Mouse (Mus musculus) neural tube, embryonic 12.5 days (tissue): ENCODE measurements at regions not wholly inside any gene's neighbourhood (a gene's known extent, or its start where the extent isn't known, plus 50 kb on each side); places are given as distances from the start of the nearest gene placed in this dataset.

Source experiments
- ATAC-seq: fragments of 200-750 bp; cut with Nextera tagmentation; 2 replicates; pipeline ENCODE4 v1.8.0; 2017; ENCODE audit warnings: low read depth, mild to moderate bottlenecking, moderate TSS enrichment, moderate library complexity; ENCODE audit not compliant: low FRiP score
- H3K27ac ChIP-seq: fragments of 300-500 bp; sonication (generic); 2 replicates; pipeline ENCODE4 v1.5.1; 2016
- H3K27me3 ChIP-seq: fragments of 300-500 bp; sonication (generic); replicated peaks from 2 replicates; pipeline ENCODE4 v1.6.1; 2016; ENCODE audit warnings: mild to moderate bottlenecking
- H3K36me3 ChIP-seq: fragments of 300-500 bp; sonication (generic); 2 replicates; pipeline ENCODE4 v1.6.1; 2016; ENCODE audit warnings: mild to moderate bottlenecking
- H3K4me1 ChIP-seq: fragments of 300-500 bp; sonication (generic); 2 replicates; pipeline ENCODE4 v1.6.1; 2016
- H3K4me2 ChIP-seq: fragments of 300-500 bp; sonication (generic); replicated peaks from 2 replicates; pipeline ENCODE4 v1.6.1; 2016; ENCODE audit warnings: mild to moderate bottlenecking
- H3K4me3 ChIP-seq: fragments of 300-500 bp; sonication (generic); 2 replicates; pipeline ENCODE4 v1.5.1; 2016
- H3K9ac ChIP-seq: fragments of 300-500 bp; sonication (generic); 2 replicates; pipeline ENCODE4 v1.6.1; 2016; ENCODE audit warnings: mild to moderate bottlenecking
- H3K9me3 ChIP-seq: fragments of 300-500 bp; sonication (generic); 2 replicates; pipeline ENCODE4 v1.6.1; 2016; ENCODE audit warnings: mild to moderate bottlenecking
- WGBS: fragments of 180-500 bp; shearing (Covaris S2); methylation state at CpG from one replicate; pipeline ENCODE4 v1.1.7; 2016; 5-methylcytosine and 5-hydroxymethylcytosine counted together

DNA sequence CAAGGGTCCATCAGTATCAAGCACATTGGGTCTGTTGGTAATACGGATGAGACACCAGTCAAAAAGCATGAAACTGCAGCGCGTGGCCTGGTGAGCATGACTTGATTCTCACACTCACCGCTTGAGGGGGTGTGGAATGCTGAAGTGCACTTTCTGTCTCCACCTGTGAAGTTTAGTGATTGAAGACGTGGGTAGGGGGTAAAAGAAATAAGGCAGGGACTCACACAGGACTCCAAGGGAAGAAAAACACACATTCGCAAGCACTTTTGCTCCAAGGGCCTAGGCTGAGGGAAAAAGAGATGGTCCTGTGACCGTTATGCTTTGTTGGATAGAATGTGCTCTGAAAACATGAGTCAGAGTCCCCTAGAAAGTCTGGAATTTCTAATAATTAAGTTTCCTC lies 366.6 kb upstream of the Arid1b start:
- Histone ChIP-seq H3K27ac (no peak overlapping the region), H3K36me3 (no peaks in the 10 kb centered on the region), H3K4me3 (no peak overlapping the region), H3K4me2 (no peak overlapping the region), H3K27me3 (no peaks in the 10 kb centered on the region), H3K9ac (no peak overlapping the region), H3K4me1 (no peaks in the 10 kb centered on the region), H3K9me3 (no peaks in the 10 kb centered on the region)
- 82% methylated on average over 7 of the region's 7 CpGs for WGBS
- no peak for ATAC-seq

DNA sequence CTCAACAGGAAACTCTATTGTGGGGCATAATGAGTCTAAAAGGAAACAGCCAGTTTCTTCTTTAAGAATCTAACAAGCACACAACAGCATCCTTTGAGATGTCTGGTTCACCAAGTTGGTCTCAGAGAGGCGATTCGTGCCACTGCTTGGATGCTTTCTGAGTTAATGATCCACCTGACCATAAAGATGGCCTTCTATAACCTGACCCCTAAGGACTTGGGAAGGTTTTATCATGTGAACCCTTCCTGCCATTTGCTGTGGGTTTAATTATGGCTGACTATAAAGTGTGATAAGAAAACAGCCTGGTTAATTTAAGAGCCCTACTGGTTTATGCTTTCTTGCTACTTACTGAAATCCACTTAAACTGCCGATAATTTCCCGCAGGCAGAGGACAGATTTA lies 363.0 kb upstream of the Arid1b start:
- H3K27me3 ChIP-seq: no peaks in the 10 kb centered on the region

DNA sequence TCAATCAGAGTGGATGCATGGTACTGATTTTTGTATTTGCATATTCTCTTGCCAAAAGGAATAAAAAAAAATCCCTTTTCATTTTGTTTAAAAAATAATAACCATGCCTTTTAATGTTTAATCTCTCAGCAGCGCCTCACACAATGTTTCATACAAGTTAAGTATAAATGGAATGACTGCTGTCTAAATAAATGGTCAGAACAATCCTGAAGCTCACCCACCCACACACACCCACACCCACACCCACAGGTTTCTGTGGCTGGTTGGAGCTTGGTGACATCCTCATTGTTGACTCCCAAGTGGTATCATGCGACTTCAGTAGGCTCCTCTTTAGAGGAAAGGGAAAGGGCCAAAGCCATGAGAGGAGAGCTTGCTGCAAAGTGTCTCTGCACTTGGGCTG lies 361.6 kb upstream of the Arid1b start:
- no peaks in the 10 kb centered on the region for H3K4me1 ChIP-seq
- no peak overlapping the region for H3K4me2 ChIP-seq
- H3K9ac ChIP-seq: no peak overlapping the region
- H3K9me3 ChIP-seq: no peaks in the 10 kb centered on the region
- H3K36me3 ChIP-seq: no peaks in the 10 kb centered on the region
- H3K27me3 ChIP-seq: no peaks in the 10 kb centered on the region
- 92% methylated on average over 2 of the region's 2 CpGs for WGBS
- no peak overlapping the region for H3K4me3 ChIP-seq
- H3K27ac ChIP-seq: no peak overlapping the region
- no peak for ATAC-seq

More for the DNA sequence above, 363.0 kb upstream of the Arid1b start:
- H3K4me3 ChIP-seq: no peak overlapping the region
- H3K9me3 ChIP-seq: no peaks in the 10 kb centered on the region
- no peak overlapping the region for H3K4me2 ChIP-seq
- H3K27ac ChIP-seq: no peak overlapping the region
- WGBS: 60% methylated on average over 4 of the region's 4 CpGs
- H3K9ac ChIP-seq: no peak overlapping the region
- H3K36me3 ChIP-seq: no peaks in the 10 kb centered on the region
- H3K4me1 ChIP-seq: no peaks in the 10 kb centered on the region
- no peak for ATAC-seq

DNA sequence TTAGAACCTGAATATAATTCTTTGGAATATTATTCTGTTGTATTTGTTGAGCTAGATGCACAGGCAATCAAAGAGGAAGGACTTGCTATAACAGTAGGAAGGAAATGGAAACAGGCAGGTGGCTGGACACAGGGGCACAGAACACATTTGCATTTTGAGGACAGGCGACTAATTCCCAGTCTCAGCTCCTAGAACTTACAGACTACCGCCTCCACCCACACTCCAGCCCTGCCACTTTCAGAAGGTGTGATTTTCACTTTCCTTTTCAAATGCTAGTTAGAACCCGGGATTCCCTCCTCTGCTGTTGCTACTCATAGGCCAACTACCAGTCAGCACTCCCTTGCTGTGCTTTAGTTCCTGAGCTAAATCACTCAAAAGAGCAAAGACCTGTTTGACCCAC lies 360.4 kb upstream of the Arid1b start:
- Histone ChIP-seq H3K36me3 (no peaks in the 10 kb centered on the region), H3K4me2 (no peak overlapping the region), H3K9ac (no peak overlapping the region), H3K27me3 (no peaks in the 10 kb centered on the region), H3K4me3 (no peak overlapping the region), H3K4me1 (no peaks in the 10 kb centered on the region), H3K27ac (no peak overlapping the region), H3K9me3 (no peaks in the 10 kb centered on the region)
- 59% methylated on average over 3 of the region's 3 CpGs for WGBS
- no peak for ATAC-seq

DNA sequence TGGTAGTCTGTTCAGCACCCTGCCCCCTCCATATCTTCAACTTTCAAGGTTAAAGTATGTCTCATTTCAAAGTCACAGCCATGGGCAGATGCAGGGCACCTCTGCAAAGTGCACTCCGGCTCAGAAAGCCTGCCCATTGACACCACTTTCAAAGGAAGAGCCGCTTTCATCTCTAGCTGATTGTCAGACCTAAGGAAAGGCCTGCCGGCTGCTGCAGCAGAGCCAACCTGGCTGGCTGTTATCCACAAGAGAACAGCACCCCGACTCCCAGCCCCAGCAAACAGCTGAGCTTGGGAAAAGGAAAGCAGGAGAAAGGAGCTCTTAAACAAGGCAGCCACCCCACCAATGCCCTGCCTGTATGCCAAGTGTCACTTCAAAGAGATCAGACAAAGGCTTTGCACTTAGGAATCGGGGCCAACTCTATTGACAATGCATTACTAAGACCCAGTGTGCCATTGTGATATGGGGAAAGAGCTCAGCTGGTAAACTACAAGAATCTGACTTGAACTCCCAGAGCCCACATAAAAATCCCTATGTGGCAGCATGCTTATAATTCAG lies 357.3 kb upstream of the Arid1b start:
- no peak overlapping the region for H3K9ac ChIP-seq
- H3K36me3 ChIP-seq: no peaks in the 10 kb centered on the region
- 26% methylated on average over 5 of the region's 5 CpGs for WGBS
- no peaks in the 10 kb centered on the region for H3K27me3 ChIP-seq
- no peak overlapping the region for H3K27ac ChIP-seq
- ATAC-seq: no peak
- H3K4me2 ChIP-seq: no peak overlapping the region
- no peaks in the 10 kb centered on the region for H3K4me1 ChIP-seq
- no peaks in the 10 kb centered on the region for H3K9me3 ChIP-seq
- no peak overlapping the region for H3K4me3 ChIP-seq

DNA sequence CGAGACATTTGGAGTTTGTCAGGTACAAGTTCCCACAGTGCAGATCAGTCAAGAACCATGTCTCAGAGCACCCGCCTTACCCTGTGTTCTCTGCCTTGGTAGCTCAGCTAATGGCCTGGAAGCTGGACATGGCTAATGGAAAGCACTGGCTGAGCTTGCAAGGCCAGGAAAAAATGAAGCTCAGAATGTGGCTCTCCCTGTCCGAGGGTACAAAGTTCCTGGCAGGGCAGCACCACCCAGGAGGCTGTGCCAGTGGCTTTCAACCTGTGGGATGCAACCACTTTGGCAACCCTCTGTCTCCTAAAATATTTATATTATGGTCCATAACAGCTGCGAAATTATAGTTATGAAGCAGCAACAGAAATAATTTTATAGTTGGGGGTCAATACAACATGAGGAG lies 354.6 kb upstream of the Arid1b start:
- Histone ChIP-seq H3K36me3 (no peaks in the 10 kb centered on the region), H3K27ac (no peak overlapping the region), H3K4me2 (no peak overlapping the region), H3K4me1 (no peaks in the 10 kb centered on the region), H3K9ac (no peak overlapping the region), H3K4me3 (no peak overlapping the region), H3K9me3 (no peaks in the 10 kb centered on the region), H3K27me3 (no peaks in the 10 kb centered on the region)
- ATAC-seq: no peak
- 92% methylated on average over 4 of the region's 4 CpGs for WGBS

DNA sequence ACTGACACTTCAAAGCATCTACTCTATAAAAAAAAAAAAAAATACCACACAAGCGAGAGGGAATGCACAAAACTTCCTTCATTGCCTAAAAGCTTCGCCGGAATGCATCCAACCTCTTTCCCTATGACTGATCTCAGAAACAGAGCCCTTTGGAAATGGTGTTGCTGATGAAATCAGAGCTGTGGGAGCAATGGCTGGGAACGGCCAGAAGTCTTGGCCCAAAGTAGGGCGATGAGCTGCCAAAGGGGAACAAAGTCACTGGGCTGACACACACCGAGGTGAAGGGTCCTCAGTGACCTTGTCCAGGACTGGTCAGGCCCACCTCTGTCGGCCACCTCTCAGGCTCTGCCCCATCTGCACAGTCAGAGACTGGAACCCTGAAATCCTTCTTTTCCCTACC lies 353.6 kb upstream of the Arid1b start:
- H3K4me1 ChIP-seq: no peaks in the 10 kb centered on the region
- H3K27ac ChIP-seq: no peak overlapping the region
- WGBS: 90% methylated on average over 7 of the region's 7 CpGs
- no peak for ATAC-seq
- no peak overlapping the region for H3K9ac ChIP-seq
- H3K36me3 ChIP-seq: no peaks in the 10 kb centered on the region
- no peaks in the 10 kb centered on the region for H3K9me3 ChIP-seq
- no peak overlapping the region for H3K4me3 ChIP-seq
- H3K4me2 ChIP-seq: no peak overlapping the region
- no peaks in the 10 kb centered on the region for H3K27me3 ChIP-seq

DNA sequence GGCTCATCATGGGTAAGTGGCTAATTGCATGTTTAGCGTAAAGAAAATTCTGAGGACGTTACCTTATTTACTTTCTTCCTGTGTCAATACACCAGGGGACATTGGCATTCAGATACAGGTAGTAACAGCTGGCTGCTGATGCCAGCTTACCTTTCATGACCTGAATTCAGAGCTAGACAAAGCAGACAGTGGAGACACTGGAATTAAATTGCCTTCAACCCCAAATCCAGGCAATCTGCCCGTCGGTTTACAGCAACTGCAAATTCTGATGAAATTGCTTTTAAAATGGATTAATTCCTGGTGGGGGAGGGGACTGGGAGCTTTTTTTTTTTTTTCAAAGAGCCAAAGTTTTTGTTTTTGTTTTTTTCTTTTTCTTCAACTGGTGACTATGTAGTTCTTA lies 353.0 kb upstream of the Arid1b start:
- Histone ChIP-seq H3K4me1 (no peaks in the 10 kb centered on the region), H3K27me3 (no peaks in the 10 kb centered on the region), H3K9me3 (no peaks in the 10 kb centered on the region), H3K4me3 (no peak overlapping the region), H3K36me3 (no peaks in the 10 kb centered on the region), H3K4me2 (no peak overlapping the region), H3K9ac (no peak overlapping the region), H3K27ac (no peak overlapping the region)
- no peak for ATAC-seq
- 89% methylated on average over 4 of the region's 4 CpGs for WGBS

DNA sequence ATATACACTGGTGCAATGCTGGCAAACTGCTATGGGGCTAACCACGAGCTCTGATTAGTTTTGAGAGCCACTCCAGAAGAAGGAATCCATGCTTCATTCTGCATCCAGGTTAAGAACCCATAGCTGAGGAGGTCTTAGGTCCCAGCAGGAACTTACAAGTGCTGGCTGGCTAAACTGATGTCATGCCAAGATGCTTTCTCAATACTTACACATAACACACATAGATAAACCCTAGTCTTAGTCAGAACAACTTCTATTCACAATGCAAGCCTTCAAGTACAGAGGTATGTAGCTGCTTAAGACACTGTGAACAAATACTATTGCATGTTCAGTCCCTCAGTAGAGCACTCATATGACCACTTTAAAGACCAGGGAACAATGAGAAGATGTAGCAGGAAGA lies 352.1 kb upstream of the Arid1b start:
- 62% methylated on average over 1 of the region's 1 CpGs for WGBS

DNA sequence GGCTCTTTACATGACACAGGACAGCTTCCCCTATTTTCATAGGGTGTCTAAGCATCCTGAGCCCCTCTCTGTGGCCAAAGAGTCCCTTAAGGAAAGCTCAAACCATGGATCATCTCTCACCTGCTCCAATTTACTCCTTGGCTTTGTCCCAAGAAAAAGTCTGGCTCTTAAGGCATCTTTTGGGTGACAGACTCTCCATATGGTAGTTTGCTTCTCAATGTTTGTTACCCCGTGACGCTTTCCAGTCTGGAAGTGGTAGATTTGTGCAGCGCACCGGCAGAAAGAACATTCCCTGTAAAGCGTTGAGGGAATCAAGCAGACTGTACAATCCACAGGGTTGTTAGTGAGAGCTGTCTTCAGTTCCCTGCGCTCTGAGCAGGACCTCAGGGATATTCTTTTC lies 350.8 kb upstream of the Arid1b start:
- Histone ChIP-seq H3K4me2 (no peak overlapping the region), H3K27ac (no peak overlapping the region), H3K4me3 (no peak overlapping the region), H3K9ac (no peak overlapping the region), H3K36me3 (no peaks in the 10 kb centered on the region), H3K4me1 (no peaks in the 10 kb centered on the region), H3K9me3 (no peaks in the 10 kb centered on the region), H3K27me3 (no peaks in the 10 kb centered on the region)
- no peak for ATAC-seq
- 91% methylated on average over 6 of the region's 6 CpGs for WGBS

More for the DNA sequence above, 352.1 kb upstream of the Arid1b start:
- H3K9me3 ChIP-seq: no peaks in the 10 kb centered on the region
- no peak overlapping the region for H3K4me2 ChIP-seq
- ATAC-seq: no peak
- H3K27ac ChIP-seq: no peak overlapping the region
- H3K4me3 ChIP-seq: no peak overlapping the region
- H3K36me3 ChIP-seq: no peaks in the 10 kb centered on the region
- H3K27me3 ChIP-seq: no peaks in the 10 kb centered on the region
- H3K9ac ChIP-seq: no peak overlapping the region
- H3K4me1 ChIP-seq: no peaks in the 10 kb centered on the region

DNA sequence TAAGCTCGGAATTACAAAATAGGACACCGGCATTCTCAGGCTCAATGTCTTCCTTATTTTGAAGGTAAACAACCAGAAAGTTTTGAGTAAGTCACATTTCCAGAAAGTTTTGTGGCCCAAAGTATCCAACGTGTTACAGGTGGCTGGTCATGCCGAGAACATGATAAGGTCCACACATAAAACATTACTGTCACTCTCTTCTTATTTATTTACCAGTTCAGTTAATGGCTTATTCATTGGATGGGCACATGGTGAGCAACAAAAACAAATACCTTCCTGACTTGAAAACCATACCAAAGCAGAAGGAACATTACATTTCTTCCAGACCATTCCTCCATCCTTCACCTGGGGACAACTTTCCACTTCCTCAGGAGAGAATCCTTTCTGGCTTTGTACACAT lies 345.5 kb upstream of the Arid1b start:
- H3K36me3 ChIP-seq: no peaks in the 10 kb centered on the region
- ATAC-seq: no peak
- no peak overlapping the region for H3K9ac ChIP-seq
- H3K27ac ChIP-seq: no peak overlapping the region
- H3K27me3 ChIP-seq: no peaks in the 10 kb centered on the region
- no peak overlapping the region for H3K4me2 ChIP-seq
- H3K4me1 ChIP-seq: no peaks in the 10 kb centered on the region
- H3K4me3 ChIP-seq: no peak overlapping the region
- no peaks in the 10 kb centered on the region for H3K9me3 ChIP-seq
- 89% methylated on average over 4 of the region's 4 CpGs for WGBS

DNA sequence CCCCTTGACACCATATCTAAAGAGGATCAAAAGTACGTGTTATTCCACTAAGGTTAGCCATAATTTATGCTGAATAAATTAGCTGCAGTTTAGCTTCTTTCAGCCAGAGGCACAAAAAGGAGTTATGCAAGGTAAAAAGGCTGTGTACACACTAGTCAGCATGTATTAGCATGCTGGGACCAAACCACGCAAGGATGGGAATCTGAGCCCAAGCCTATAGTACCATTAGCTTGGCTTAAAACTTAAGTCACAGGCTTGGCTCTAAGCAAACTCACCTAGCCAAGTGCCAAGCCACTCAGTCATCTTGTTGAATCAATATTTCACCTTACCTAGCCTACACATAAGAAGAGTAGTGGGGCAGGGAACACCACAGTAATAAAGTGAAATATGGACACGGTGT lies 339.9 kb upstream of the Arid1b start:
- no peaks in the 10 kb centered on the region for H3K36me3 ChIP-seq
- WGBS: 81% methylated on average over 3 of the region's 3 CpGs
- no peaks in the 10 kb centered on the region for H3K9me3 ChIP-seq
- H3K4me1 ChIP-seq: no peaks in the 10 kb centered on the region
- H3K27ac ChIP-seq: no peak overlapping the region
- H3K4me2 ChIP-seq: no peak overlapping the region
- no peak overlapping the region for H3K4me3 ChIP-seq
- no peaks in the 10 kb centered on the region for H3K27me3 ChIP-seq
- no peak for ATAC-seq
- no peak overlapping the region for H3K9ac ChIP-seq

DNA sequence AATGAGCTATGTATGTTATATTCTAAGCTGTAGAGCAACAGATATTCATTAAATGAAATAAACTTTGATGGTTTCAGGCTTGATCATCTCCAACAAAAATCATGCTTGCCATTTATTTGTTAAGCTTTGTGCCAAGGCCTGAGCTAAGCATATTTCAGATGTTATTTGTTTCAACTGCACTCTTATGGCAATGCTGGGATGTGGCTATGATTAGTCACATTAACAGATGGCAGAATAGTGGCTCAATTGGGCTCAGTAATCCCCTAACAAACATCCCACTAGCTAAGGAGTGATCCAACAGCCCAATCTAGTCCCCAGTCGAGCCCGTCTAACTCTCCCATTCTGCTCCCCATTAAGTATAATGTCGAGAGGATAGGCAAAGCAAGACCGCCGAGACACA lies 332.1 kb upstream of the Arid1b start:
- WGBS: 95% methylated on average over 5 of the region's 5 CpGs
- Histone ChIP-seq H3K36me3 (no peaks in the 10 kb centered on the region), H3K27me3 (no peaks in the 10 kb centered on the region), H3K9ac (no peak overlapping the region), H3K27ac (no peak overlapping the region), H3K4me3 (no peak overlapping the region), H3K4me2 (no peak overlapping the region), H3K4me1 (no peaks in the 10 kb centered on the region), H3K9me3 (no peaks in the 10 kb centered on the region)
- no peak for ATAC-seq
